Mouse (Mus musculus): ENCODE measurements around the gene Tox2. TPM values are rescaled to one million over a fixed set of nuclear protein-coding genes. Genes with fewer than 3 reads are reported as not detected.
A peak's percentile ranks its signal among the peaks of the same experiment; 100 is the strongest.

The Tox2 gene
- polyA plus RNA-seq (2015; fragmentation: Nextera tagmentation; extraction: Ambion mirVana): 4.4 and 5.2 TPM in 2 replicates

- ATAC-seq (ENCODE audit: insufficient number of reproducible peaks, low FRiP score, low TSS enrichment, low read depth): peak; percentile 57; the same call in 1 of the 2 replicates
- Histone ChIP-seq H3K4me3 (peak within 1 kb of the TSS; percentile 52), H3K9me3 (peaks cover 7% of the 10 kb centered on the region), H3K27ac (no peak within 1 kb of the TSS), H3K36me3 (no peaks in the 10 kb centered on the region), H3K27me3 (peaks cover 49% of the 10 kb centered on the region), H3K9ac (peak within 1 kb of the TSS; percentile 40; the same call in 1 of the 2 replicates), H3K4me1 (peaks cover 30% of the 10 kb centered on the region), H3K4me2 (peak within 1 kb of the TSS; percentile 93)
- 1% methylated on average over 74 of the region's 79 CpGs for WGBS
Observed at GRCm38 (mm10) chr2:163202884-163203634, at the start of gene Tox2. TSS of gene Tox2 (plus strand) at chr2:163203125.

- Histone ChIP-seq H3K27ac (no peak overlapping the region), H3K9me3 (no peaks in the 10 kb centered on the region), H3K36me3 (no peaks in the 10 kb centered on the region), H3K4me3 (no peak overlapping the region), H3K4me1 (no peaks in the 10 kb centered on the region), H3K9ac (no peak overlapping the region), H3K4me2 (no peak overlapping the region), H3K27me3 (no peaks in the 10 kb centered on the region)
- ATAC-seq (ENCODE audit: insufficient number of reproducible peaks, low FRiP score, low TSS enrichment, low read depth): no peak
- 88% methylated on average over 8 of the region's 8 CpGs for WGBS
Observed at GRCm38 (mm10) chr2:163154673-163155072, 48.3 kb upstream of the Tox2 start.

DNA sequence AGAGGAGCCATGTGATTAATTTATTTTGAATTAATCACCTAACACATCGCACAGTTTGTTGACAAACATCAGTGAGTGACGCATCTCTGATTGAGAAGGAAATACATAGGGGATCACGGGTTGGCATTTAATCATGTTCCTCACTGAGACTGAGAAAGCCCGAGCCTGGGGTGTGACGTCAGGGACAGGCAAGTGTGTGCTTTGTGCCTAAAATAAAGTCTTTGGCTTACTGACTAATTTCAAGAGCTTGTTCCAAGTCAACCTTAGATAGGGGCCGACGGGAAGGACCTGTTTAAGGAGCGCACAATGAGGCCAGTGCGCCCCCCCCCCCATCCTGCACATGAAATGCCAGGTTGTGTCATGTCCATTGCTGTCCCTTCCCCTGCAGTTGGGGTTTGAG lies 43.9 kb upstream of the Tox2 start:
- Histone ChIP-seq H3K4me3 (no peak overlapping the region), H3K4me2 (no peak overlapping the region), H3K27me3 (no peaks in the 10 kb centered on the region), H3K9me3 (no peaks in the 10 kb centered on the region), H3K27ac (no peak overlapping the region), H3K4me1 (no peaks in the 10 kb centered on the region), H3K9ac (no peak overlapping the region), H3K36me3 (no peaks in the 10 kb centered on the region)
- WGBS: 91% methylated on average over 9 of the region's 9 CpGs
- no peak for ATAC-seq (ENCODE audit: insufficient number of reproducible peaks, low FRiP score, low TSS enrichment, low read depth)

DNA sequence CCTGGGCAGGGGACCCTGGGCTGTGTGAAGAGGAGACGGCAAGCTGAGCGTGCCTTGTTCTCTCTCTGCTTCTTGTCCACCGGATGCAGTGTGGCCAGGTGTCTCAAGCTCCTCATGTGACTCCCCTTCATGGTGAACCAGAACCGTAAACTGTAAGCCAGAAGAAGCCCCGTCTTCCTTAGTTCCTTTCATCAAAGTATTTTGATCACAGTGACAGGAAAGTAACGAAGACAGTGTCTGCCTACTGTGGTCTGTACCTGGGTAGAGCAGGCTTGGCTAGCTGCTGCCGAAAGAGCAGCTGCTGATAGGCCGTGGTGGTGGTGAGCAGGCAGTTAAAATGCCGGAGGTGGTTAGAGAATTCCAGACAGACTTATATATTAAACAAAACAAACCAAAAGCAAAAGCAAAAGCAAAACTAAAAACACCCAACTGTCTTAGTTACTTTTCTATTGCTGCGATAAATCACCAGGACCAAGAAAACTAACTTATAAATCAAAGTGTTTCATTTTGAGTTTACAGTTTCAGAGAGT lies 38.4 kb upstream of the Tox2 start:
- H3K36me3 ChIP-seq: no peaks in the 10 kb centered on the region

GRCm38 (mm10) chr2:163166067-163166805 lies 36.7 kb upstream of the Tox2 start:
- H3K9me3 ChIP-seq: no peaks in the 10 kb centered on the region
- 53% methylated on average over 13 of the region's 13 CpGs for WGBS
- no peak overlapping the region for H3K9ac ChIP-seq
- no peak overlapping the region for H3K4me3 ChIP-seq
- ATAC-seq (ENCODE audit: insufficient number of reproducible peaks, low FRiP score, low TSS enrichment, low read depth): no peak
- H3K27ac ChIP-seq: no peak overlapping the region
- H3K36me3 ChIP-seq: no peaks in the 10 kb centered on the region
- H3K4me2 ChIP-seq: no peak overlapping the region
- no peaks in the 10 kb centered on the region for H3K27me3 ChIP-seq
- H3K4me1 ChIP-seq: no peaks in the 10 kb centered on the region

More for the DNA sequence above, 38.4 kb upstream of the Tox2 start:
- Histone ChIP-seq H3K9ac (no peak overlapping the region), H3K4me3 (no peak overlapping the region), H3K4me2 (no peak overlapping the region), H3K27me3 (no peaks in the 10 kb centered on the region), H3K27ac (no peak overlapping the region), H3K4me1 (no peaks in the 10 kb centered on the region), H3K9me3 (no peaks in the 10 kb centered on the region)
- WGBS: 61% methylated on average over 10 of the region's 10 CpGs
- no peak for ATAC-seq (ENCODE audit: insufficient number of reproducible peaks, low FRiP score, low TSS enrichment, low read depth)

GRCm38 (mm10) chr2:163171891-163172290 lies 31.0 kb upstream of the Tox2 start:
- Histone ChIP-seq H3K27me3 (no peaks in the 10 kb centered on the region; the same call in 1 of the 2 replicates), H3K9ac (no peak overlapping the region), H3K36me3 (no peaks in the 10 kb centered on the region), H3K4me3 (no peak overlapping the region), H3K27ac (no peak overlapping the region), H3K4me2 (no peak overlapping the region), H3K9me3 (no peaks in the 10 kb centered on the region), H3K4me1 (peaks cover 5% of the 10 kb centered on the region; the same call in 1 of the 2 replicates)
- WGBS: 87% methylated on average over 11 of the region's 11 CpGs
- no peak for ATAC-seq (ENCODE audit: insufficient number of reproducible peaks, low FRiP score, low TSS enrichment, low read depth)

DNA sequence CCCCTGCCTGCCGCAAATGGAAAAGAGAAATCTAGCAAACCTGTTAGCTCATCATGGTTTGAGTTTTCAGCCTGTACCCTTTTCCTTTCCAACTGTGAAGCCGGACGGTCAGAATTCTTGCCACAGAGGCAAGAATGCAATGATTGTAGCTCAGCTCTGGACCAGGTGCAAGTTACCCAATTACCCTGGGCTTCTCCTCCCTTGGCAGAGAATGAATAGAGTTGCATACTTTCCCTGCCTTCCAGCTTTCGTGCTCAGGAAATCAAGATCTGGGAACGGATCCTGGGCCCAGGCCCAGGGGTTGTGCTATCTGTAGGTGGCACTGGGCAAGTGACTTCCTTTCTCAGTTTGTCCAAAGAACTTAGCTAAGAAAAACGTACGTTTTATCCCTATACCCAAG lies 28.9 kb upstream of the Tox2 start:
- no peaks in the 10 kb centered on the region for H3K36me3 ChIP-seq
- ATAC-seq (ENCODE audit: insufficient number of reproducible peaks, low FRiP score, low TSS enrichment, low read depth): no peak
- no peaks in the 10 kb centered on the region for H3K9me3 ChIP-seq
- 26% methylated on average over 7 of the region's 7 CpGs for WGBS
- H3K9ac ChIP-seq: no peak overlapping the region
- H3K27me3 ChIP-seq: no peaks in the 10 kb centered on the region; the same call in 1 of the 2 replicates
- H3K4me3 ChIP-seq: no peak overlapping the region
- H3K4me2 ChIP-seq: no peak overlapping the region
- H3K4me1 ChIP-seq: peaks cover 5% of the 10 kb centered on the region; the same call in 1 of the 2 replicates
- H3K27ac ChIP-seq: no peak overlapping the region; the same call in 1 of the 2 replicates

DNA sequence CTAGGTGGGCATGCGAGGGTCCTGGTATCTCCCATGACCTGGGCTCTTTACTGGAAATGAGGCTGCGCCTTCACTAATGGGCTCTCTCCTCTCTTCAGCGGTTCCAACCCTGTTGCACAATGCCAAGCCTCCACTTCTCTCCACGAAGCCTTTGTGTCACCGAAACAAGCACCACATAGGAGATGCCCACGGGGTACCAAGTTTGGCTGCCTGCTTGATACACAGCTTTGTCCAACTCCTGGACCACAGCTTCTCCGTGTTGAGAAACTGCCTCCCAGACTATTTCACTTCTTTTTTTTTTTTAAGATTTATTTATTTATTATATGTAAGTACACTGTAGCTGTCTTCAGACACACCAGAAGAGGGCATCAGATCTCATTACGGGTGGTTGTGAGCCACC lies 27.1 kb upstream of the Tox2 start:
- Histone ChIP-seq H3K4me3 (no peak overlapping the region), H3K4me1 (peaks cover 5% of the 10 kb centered on the region; the same call in 1 of the 2 replicates), H3K27me3 (no peaks in the 10 kb centered on the region; the same call in 1 of the 2 replicates), H3K4me2 (no peak overlapping the region), H3K9ac (no peak overlapping the region), H3K36me3 (no peaks in the 10 kb centered on the region), H3K27ac (no peak overlapping the region), H3K9me3 (no peaks in the 10 kb centered on the region)
- no peak for ATAC-seq (ENCODE audit: insufficient number of reproducible peaks, low FRiP score, low TSS enrichment, low read depth)
- WGBS: 90% methylated on average over 8 of the region's 8 CpGs

DNA sequence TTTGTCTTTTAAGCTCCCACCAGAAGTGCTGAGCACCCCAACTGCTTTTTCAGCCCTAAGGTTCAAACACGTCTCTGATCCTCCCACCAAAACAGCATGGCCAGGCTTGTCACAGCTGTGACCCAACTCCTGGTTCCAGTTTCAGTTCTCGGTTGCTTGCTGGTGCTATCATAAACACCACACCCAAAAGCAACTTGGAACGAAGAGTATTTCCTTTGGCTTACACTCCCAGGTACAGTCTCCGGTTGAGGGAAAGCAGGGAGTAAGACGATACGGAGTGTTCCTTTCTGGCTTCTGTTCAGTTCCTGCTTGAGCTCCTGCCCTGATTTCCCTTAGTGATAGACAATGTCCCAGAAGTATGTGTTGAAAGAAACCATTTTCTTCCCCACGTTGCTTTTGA lies 26.4 kb upstream of the Tox2 start:
- Histone ChIP-seq H3K4me3 (no peak overlapping the region), H3K4me1 (peaks cover 5% of the 10 kb centered on the region; the same call in 1 of the 2 replicates), H3K4me2 (no peak overlapping the region), H3K27me3 (no peaks in the 10 kb centered on the region; the same call in 1 of the 2 replicates), H3K9me3 (no peaks in the 10 kb centered on the region), H3K9ac (no peak overlapping the region), H3K27ac (no peak overlapping the region), H3K36me3 (no peaks in the 10 kb centered on the region)
- WGBS: 42% methylated on average over 7 of the region's 7 CpGs
- ATAC-seq (ENCODE audit: insufficient number of reproducible peaks, low FRiP score, low TSS enrichment, low read depth): no peak

GRCm38 (mm10) chr2:163187552-163187951 lies 15.4 kb upstream of the Tox2 start:
- no peak overlapping the region for H3K4me2 ChIP-seq
- H3K36me3 ChIP-seq: no peaks in the 10 kb centered on the region
- H3K9me3 ChIP-seq: no peaks in the 10 kb centered on the region
- 70% methylated on average over 11 of the region's 11 CpGs for WGBS
- 0 out of 2 replicates have a peak, but pooled peaks cover 4% of the 10 kb centered on the region for H3K27me3 ChIP-seq
- no peak overlapping the region for H3K27ac ChIP-seq
- ATAC-seq (ENCODE audit: insufficient number of reproducible peaks, low FRiP score, low TSS enrichment, low read depth): no peak
- H3K4me3 ChIP-seq: no peak overlapping the region
- peaks cover 8% of the 10 kb centered on the region for H3K4me1 ChIP-seq
- no peak overlapping the region for H3K9ac ChIP-seq

DNA sequence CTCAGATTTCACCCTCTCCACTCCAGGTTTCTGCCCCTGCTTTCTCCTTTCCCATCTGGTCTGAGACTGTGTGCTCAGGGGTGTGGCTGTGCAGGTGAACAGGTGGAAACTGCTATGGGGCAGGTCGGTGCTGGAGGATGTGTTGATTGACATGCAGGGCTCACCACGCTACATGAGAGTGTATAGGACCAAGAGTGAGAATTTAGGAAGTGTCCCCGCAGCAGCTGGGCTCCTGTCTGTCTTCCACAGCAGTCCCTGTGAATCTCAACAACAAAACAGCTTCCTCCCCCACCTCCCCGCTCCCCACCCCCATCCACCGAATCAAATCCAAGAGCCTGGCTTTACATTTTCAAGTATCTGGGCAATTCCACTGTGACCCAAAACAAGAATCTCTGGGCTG lies 13.3 kb upstream of the Tox2 start:
- Histone ChIP-seq H3K4me2 (no peak overlapping the region), H3K9ac (no peak overlapping the region), H3K9me3 (no peaks in the 10 kb centered on the region), H3K4me1 (peaks cover 10% of the 10 kb centered on the region), H3K4me3 (no peak overlapping the region), H3K27me3 (0 out of 2 replicates have a peak, but pooled peaks cover 4% of the 10 kb centered on the region), H3K27ac (no peak overlapping the region), H3K36me3 (no peaks in the 10 kb centered on the region)
- ATAC-seq (ENCODE audit: insufficient number of reproducible peaks, low FRiP score, low TSS enrichment, low read depth): no peak
- 23% methylated on average over 5 of the region's 5 CpGs for WGBS

GRCm38 (mm10) chr2:163190004-163190441 lies 12.9 kb upstream of the Tox2 start:
- Histone ChIP-seq H3K4me1 (peaks cover 13% of the 10 kb centered on the region), H3K9ac (no peak overlapping the region), H3K4me2 (no peak overlapping the region), H3K27ac (no peak overlapping the region), H3K27me3 (0 out of 2 replicates have a peak, but pooled peaks cover 4% of the 10 kb centered on the region), H3K36me3 (no peaks in the 10 kb centered on the region), H3K9me3 (no peaks in the 10 kb centered on the region), H3K4me3 (no peak overlapping the region)
- ATAC-seq (ENCODE audit: insufficient number of reproducible peaks, low FRiP score, low TSS enrichment, low read depth): no peak
- WGBS: 7% methylated on average over 3 of the region's 3 CpGs

Measured in limb, embryonic 15.5 days (tissue).